Mouse (Mus musculus) E14TG2a.4 (cell line): Measurements from ENCODE around the gene Ppt2.
A peak's percentile ranks its signal among the peaks of the same experiment; 100 is the strongest.

ENCODE experiments used
- H3K27me3 ChIP-seq: 2 replicates; pipeline ENCODE4 v1.6.1; 2014; ENCODE audit warnings: low read length, control low read depth; ENCODE audit not compliant: insufficient read depth
- H3K36me3 ChIP-seq: 2 replicates; pipeline ENCODE4 v1.6.1; 2014; ENCODE audit warnings: low read length, control low read depth; ENCODE audit not compliant: insufficient read depth
- H3K4me1 ChIP-seq: replicated peaks from 2 replicates; pipeline ENCODE4 v1.6.1; 2014; ENCODE audit warnings: low read depth, low read length, control low read depth
- H3K4me3 ChIP-seq: replicated peaks from 2 replicates; pipeline ENCODE4 v1.5.1; 2014; ENCODE audit warnings: mild to moderate bottlenecking, low read length
- H3K9me3 ChIP-seq: 2 replicates; pipeline ENCODE4 v1.6.1; 2014; ENCODE audit warnings: low read length, control low read depth
- CTCF ChIP-seq: conservative IDR thresholded peaks from 2 replicates; pipeline ENCODE4 v1.5.1; 2014; ENCODE audit warnings: low read length
- NANOG ChIP-seq: IDR thresholded peaks from 2 replicates; pipeline ENCODE4 v1.6.1; 2014; ENCODE audit warnings: borderline replicate concordance, low read length, mixed read lengths
- POU5F1 ChIP-seq: IDR thresholded peaks from 2 replicates; pipeline ENCODE4 v1.6.1; 2014; ENCODE audit warnings: low read length, borderline replicate concordance

Gene Ppt2

GRCm38 (mm10) chr17:34603375-34604060 lies 24.8 kb downstream of the Ppt2 start, which contains the start of gene Rnf5:
Rnf5 (minus strand) TSS chr17:34603690.
- TF ChIP-seq NANOG: peak; percentile 19; the same call in 1 of the 2 replicates
- TF ChIP-seq POU5F1: no peak
- no peaks in the 10 kb centered on the region for H3K9me3 ChIP-seq
- H3K36me3 ChIP-seq: peaks cover 41% of the 10 kb centered on the region
- H3K4me1 ChIP-seq: peaks cover 69% of the 10 kb centered on the region
- H3K27me3 ChIP-seq: no peaks in the 10 kb centered on the region
- H3K4me3 ChIP-seq: peak within 1 kb of the TSS; percentile 91

DNA sequence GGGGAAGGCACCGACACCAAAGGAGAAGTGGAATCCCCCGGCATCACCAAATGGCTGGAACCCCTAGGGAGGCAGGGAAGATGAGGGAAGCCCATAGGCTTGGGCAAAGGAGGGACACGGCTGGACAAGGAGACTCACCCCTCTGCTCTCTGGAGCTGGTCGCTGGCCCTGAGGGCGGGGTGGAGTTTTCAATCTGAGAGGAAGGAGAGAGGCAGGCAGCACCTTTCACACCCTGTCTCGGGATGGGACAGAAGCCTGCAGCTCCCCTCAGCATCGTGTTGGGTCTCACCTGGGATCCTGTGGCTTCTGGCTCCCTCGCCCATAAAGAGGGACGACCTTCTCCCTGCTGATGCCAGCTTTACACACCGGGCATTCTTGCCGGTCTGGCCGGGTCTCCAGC lies 26.5 kb downstream of the Ppt2 start:
- no peaks in the 10 kb centered on the region for H3K27me3 ChIP-seq
- peaks cover 66% of the 10 kb centered on the region for H3K4me1 ChIP-seq
- no peak overlapping the region for H3K4me3 ChIP-seq
- peaks cover 28% of the 10 kb centered on the region for H3K36me3 ChIP-seq
- TF ChIP-seq CTCF (no peak), POU5F1 (no peak), NANOG (no peak)
- no peaks in the 10 kb centered on the region for H3K9me3 ChIP-seq

- TF ChIP-seq NANOG: no peak
- no peak for TF ChIP-seq POU5F1
- no peak for TF ChIP-seq CTCF
- peaks cover 42% of the 10 kb centered on the region for H3K36me3 ChIP-seq
- no peaks in the 10 kb centered on the region for H3K27me3 ChIP-seq
- peaks cover 74% of the 10 kb centered on the region for H3K4me1 ChIP-seq
- no peak overlapping the region for H3K4me3 ChIP-seq
- no peaks in the 10 kb centered on the region for H3K9me3 ChIP-seq
Observed at GRCm38 (mm10) chr17:34599891-34600290, 28.4 kb downstream of the Ppt2 start.

- no peaks in the 10 kb centered on the region for H3K9me3 ChIP-seq
- H3K4me3 ChIP-seq: no peak within 1 kb of the TSS
- TF ChIP-seq NANOG (no peak), POU5F1 (no peak), CTCF (no peak)
- peaks cover 87% of the 10 kb centered on the region for H3K4me1 ChIP-seq
- H3K27me3 ChIP-seq: peaks cover 3% of the 10 kb centered on the region; the same call in 1 of the 2 replicates
- H3K36me3 ChIP-seq: peaks cover 51% of the 10 kb centered on the region
Observed at GRCm38 (mm10) chr17:34597566-34598095, 30.7 kb downstream of the Ppt2 start, which contains the start of gene Ager. Ager (plus strand) TSS chr17:34597862.

DNA sequence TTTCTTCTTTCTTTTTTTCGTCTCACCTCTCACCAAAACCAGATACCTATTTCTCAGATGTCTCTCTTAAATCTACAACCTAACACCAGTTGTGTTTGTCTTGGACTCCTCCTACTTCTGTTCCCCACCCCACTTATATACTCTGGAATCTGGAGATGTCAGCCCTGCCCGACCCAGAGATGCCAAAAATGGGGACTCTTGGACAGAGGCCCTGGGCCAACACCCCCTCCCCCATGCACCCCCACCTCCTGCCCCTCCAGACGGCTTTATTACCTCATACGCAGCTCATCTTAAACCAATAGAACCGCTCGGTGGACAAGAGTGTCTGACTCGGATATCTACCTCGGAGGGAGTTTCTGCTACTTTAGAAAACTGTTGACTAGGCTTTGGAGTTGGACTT lies 32.2 kb downstream of the Ppt2 start:
- no peak for TF ChIP-seq POU5F1
- no peak for TF ChIP-seq CTCF
- TF ChIP-seq NANOG: no peak
- H3K4me1 ChIP-seq: peaks cover 84% of the 10 kb centered on the region
- no peak overlapping the region for H3K4me3 ChIP-seq
- H3K36me3 ChIP-seq: peaks cover 39% of the 10 kb centered on the region
- no peaks in the 10 kb centered on the region for H3K9me3 ChIP-seq
- H3K27me3 ChIP-seq: peaks cover 3% of the 10 kb centered on the region; the same call in 1 of the 2 replicates

DNA sequence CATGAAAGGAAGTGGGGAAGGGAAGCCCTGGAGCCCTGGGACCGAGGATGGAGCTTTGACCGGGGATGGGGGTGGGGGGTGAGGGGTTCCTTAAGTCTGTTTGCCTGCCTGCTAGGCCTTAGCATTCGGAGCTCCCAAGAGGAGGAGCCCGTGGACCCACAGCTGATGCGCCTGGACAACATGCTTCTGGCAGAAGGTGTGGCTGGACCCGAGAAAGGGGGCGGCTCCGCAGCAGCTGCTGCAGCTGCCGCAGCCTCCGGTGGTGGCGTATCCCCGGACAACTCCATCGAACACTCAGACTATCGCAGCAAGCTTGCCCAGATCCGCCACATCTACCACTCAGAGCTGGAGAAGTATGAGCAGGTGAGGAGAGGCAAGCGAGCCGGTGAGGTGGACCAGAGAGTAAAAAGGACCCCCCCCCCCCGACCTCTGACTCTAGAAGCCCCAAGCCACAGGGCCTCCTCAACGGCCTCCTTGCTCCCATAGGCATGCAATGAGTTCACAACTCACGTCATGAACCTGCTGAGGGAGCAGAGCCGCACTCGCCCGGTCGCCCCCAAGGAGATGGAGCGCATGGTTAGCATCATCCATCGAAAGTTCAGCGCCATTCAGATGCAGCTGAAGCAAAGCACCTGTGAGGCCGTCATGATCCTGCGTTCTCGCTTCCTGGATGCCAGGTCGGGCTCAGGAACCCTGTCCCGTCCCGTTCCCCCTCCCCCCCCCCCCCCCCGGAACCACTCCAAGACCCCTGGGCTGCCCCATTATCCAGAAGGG lies 34.4 kb downstream of the Ppt2 start:
- TF ChIP-seq NANOG (no peak), POU5F1 (no peak)

GRCm38 (mm10) chr17:34592581-34593549 lies 35.4 kb downstream of the Ppt2 start:
- TF ChIP-seq POU5F1 (no peak), NANOG (no peak), CTCF (no peak)
- peaks cover 3% of the 10 kb centered on the region; the same call in 1 of the 2 replicates for H3K27me3 ChIP-seq
- peaks cover 87% of the 10 kb centered on the region for H3K4me1 ChIP-seq
- peak overlapping the region; percentile 81 for H3K4me3 ChIP-seq
- H3K36me3 ChIP-seq: peaks cover 25% of the 10 kb centered on the region
- H3K9me3 ChIP-seq: no peaks in the 10 kb centered on the region

More for the DNA sequence above, 34.4 kb downstream of the Ppt2 start:
- H3K4me3 ChIP-seq: peak overlapping the region; percentile 81
- peaks cover 25% of the 10 kb centered on the region for H3K36me3 ChIP-seq
- peaks cover 3% of the 10 kb centered on the region; the same call in 1 of the 2 replicates for H3K27me3 ChIP-seq
- peaks cover 86% of the 10 kb centered on the region for H3K4me1 ChIP-seq
- no peaks in the 10 kb centered on the region for H3K9me3 ChIP-seq

GRCm38 (mm10) chr17:34591994-34592375 lies 36.3 kb downstream of the Ppt2 start:
- no peak for TF ChIP-seq CTCF
- TF ChIP-seq NANOG: no peak
- TF ChIP-seq POU5F1: no peak
- Histone ChIP-seq H3K9me3 (no peaks in the 10 kb centered on the region), H3K36me3 (peaks cover 25% of the 10 kb centered on the region), H3K4me3 (peak overlapping the region; percentile 81), H3K4me1 (peaks cover 82% of the 10 kb centered on the region), H3K27me3 (peaks cover 3% of the 10 kb centered on the region; the same call in 1 of the 2 replicates)
